Mouse (Mus musculus): ENCODE data around the gene Madcam1.

Madcam1 gene

GRCm38 (mm10) chr10:79712499-79713126, 48.3 kb downstream of the Madcam1 start:
- DNase-seq: peak; percentile 62

- no peak for DNase-seq
Observed at GRCm38 (mm10) chr10:79713163-79713562, 48.8 kb downstream of the Madcam1 start.

GRCm38 (mm10) chr10:79714996-79715395, 50.6 kb downstream of the Madcam1 start:
- DNase-seq: no peak

DNA sequence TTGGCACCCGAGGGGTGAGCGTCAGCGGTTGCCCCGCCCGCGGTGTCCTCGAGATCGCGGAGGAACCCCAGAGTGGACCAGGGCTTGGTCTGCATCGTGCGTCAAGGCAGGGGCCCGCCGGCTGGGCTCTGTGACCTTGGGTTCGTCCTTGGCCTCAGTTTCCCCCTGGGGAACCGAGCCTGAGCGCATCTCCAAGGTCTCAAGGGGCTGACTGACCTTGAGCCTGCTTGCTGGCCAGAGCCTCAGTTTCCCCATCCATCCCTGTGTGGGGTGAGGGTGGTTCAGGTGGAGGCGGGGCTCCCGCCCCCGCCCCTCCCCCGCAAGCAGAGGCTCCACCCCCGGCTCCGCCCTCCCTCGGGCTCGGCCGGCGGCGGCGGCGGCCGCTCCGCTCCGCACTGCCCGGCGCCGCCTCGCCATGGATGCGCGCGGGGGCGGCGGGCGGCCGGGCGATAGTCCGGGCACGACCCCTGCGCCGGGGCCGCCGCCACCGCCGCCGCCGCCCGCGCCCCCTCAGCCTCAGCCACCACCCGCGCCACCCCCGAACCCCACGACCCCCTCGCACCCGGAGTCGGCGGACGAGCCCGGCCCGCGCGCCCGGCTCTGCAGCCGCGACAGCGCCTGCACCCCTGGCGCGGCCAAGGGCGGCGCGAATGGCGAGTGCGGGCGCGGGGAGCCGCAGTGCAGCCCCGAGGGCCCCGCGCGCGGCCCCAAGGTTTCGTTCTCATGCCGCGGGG, 52.1 kb downstream of the Madcam1 start, which contains the start of gene Hcn2:
Hcn2 (plus strand) TSS at position 381 of the 734 bp plus-strand sequence.
- no peak for DNase-seq

DNA sequence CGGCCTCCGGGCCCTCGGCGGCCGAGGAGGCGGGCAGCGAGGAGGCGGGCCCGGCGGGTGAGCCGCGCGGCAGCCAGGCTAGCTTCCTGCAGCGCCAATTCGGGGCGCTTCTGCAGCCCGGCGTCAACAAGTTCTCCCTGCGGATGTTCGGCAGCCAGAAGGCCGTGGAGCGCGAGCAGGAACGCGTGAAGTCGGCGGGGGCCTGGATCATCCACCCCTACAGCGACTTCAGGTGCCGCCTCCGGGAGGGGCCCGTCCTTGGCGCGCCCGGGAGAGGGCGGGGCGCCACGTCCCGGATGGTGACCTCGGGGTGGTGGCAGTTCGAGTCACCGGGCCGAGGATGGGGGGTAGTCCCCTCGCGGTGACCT, 52.6 kb downstream of the Madcam1 start:
- DNase-seq: no peak

GRCm38 (mm10) chr10:79717640-79718357, 53.4 kb downstream of the Madcam1 start:
- DNase-seq: no peak

Measured in kidney, adult 11 months (tissue).